Mouse (Mus musculus) T-helper 1 cell (primary cell): ENCODE data around the gene Pbx3.

Experiments
- in situ Hi-C: fragments of 300-600 bp; cut with MboI, MseI; formaldehyde crosslinking; loops from one replicate; pipeline ENCODE4 v1.15.1; 2025; ENCODE audit warnings: high pct_unique_total_duplicates

Pbx3 gene

GRCm38 (mm10) chr2:34147036-34147435 lies 225.9 kb downstream of the Pbx3 start:
- in situ Hi-C loops, result no loop called here

GRCm38 (mm10) chr2:34146431-34146830 lies 226.5 kb downstream of the Pbx3 start:
- in situ Hi-C loops, result no loop called here

DNA sequence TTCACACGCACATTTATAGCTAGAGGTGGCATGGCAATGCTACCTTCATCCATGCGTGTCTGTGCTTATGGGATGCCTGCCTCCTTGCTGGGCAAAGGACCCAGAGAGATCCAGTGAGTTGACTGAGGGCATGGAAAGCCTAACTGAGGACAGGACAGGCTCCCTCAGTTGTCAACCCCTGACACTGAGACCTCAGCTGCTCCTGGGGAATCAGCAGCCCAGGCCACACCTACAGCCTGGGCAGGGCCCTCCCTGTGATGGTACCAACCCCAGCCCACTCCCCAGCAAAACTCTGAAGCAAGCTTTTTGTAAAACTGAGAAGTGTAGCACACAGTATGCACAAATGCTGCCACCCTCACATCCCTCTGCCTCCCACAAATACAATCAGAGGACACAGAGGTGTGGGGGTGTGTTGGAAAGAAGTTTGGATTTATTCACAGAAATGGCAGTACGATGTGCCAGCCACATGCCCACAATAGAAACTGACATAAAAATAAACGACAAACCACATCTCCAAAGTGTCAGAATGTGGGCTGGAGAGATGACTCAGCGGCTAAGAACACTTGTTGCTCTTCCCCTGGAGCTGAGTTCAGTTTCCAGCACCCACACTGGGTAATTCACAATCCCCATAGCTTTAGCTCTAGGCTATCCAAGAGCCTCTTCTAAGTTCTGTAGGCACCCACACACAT lies 233.3 kb downstream of the Pbx3 start:
- in situ Hi-C loops, result no loop called here

DNA sequence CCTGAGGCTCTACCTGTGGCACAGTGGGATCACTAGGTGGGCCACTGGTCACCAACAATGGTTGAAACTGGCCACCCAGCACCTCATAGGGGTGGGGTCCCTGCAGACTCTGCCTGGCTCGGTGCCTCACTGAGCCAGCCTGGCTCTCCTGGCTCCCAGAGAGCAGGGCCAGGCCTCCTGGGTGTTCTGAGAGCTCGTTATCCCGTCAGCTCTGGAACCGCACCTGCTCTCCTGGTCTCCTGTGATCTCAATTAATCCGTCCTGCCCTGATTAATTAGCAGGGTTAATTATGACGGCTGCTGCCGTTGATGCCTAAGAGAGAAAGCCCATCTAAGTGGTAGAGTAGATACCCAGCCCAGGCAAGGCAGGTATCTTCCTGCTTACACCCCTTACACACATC lies 237.6 kb downstream of the Pbx3 start:
- in situ Hi-C loops, result no loop called here

DNA sequence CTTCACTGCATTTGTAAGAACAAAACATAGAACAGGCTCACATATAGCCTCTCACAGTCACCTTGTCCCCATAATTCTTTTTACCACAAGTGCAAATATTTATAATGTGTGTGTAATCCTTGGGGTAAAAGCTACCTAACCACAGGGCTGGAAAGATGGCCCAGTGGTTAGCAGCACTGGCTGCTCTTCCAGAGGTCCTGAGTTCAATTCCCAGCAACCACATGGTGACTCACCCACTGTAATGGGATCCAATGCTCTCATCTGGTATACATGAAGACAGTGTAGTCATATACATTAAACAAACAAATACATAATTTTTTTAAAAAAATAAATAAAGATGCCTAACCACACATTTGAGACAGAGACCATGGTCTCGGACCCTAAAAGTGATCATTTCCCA lies 240.2 kb downstream of the Pbx3 start:
- in situ Hi-C loops, result no loop called here

DNA sequence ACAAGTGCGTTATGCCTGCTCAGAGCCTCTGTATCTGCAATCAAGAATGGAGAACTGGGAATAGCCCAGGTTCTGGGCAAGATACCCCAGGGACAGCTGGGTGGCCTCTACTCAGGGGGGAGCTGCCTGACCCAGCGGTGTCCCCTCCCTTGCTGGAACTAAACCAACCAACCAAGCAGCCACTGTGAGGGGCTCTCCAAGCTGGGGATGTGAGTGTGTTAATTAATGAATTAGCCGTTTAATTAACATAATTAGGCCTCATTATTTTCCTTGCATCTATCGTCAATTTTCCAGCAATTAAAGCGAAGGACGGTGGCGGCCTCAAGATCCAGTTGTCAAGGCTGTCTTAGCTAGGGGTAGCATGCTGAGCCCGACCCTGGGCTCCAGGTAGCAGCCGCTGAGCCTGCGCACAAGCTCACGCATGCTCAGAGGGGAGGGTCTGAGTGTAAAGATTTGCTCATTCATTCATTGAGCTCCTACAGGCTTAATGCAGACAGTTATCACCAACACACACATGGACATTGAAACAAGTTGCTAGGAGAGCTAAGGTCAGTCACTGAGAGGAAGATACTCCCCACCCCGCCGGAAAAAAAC lies 243.2 kb downstream of the Pbx3 start:
- in situ Hi-C loops, result no loop called here

DNA sequence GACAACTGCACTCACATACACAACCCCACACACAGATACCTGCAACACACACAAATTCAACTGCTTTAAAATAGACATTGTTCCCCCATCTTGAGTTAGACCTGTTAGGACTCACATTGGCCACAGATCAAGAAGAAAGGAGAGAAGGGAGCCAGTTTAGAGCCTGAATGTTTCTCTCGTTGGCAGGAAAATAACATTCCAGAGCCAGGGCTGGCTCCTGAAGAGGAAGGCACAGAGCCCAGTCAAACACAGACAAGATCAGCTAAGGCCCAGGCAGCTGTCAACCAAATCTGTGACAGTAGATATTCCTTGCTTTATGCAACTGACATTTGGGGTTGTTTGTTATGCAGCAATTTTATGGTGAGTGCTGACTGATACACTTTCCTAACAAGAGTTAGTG lies 245.1 kb downstream of the Pbx3 start:
- in situ Hi-C loops, result no loop called here

- in situ Hi-C loops, result no loop called here
Measured at GRCm38 (mm10) chr2:34123896-34124295, 249.0 kb downstream of the Pbx3 start.
